Mouse (Mus musculus) stomach, embryonic 16.5 days (tissue): ENCODE results near the gene Mrpl24. TPM values are rescaled to one million over a fixed set of nuclear protein-coding genes. Genes with fewer than 3 reads are reported as not detected.
A peak's percentile ranks its signal among the peaks of the same experiment; 100 is the strongest.

ENCODE experiments used
- ATAC-seq: fragments of 200-750 bp; cut with Nextera tagmentation; 2 replicates; pipeline ENCODE4 v1.8.0; 2017; ENCODE audit warnings: moderate number of reproducible peaks, moderate TSS enrichment; ENCODE audit not compliant: insufficient read depth, low FRiP score
- H3K27ac ChIP-seq: fragments of 300-500 bp; sonication (generic); 2 replicates; pipeline ENCODE4 v1.5.1; 2014; ENCODE audit warnings: low read length
- H3K27me3 ChIP-seq: fragments of 300-500 bp; sonication (generic); 2 replicates; pipeline ENCODE4 v1.6.1; 2014; ENCODE audit warnings: low read length, control low read depth, mixed read lengths; ENCODE audit not compliant: control insufficient read depth, insufficient read depth
- H3K36me3 ChIP-seq: fragments of 300-500 bp; sonication (generic); 2 replicates; pipeline ENCODE4 v1.6.1; 2014; ENCODE audit warnings: low read length; ENCODE audit not compliant: control insufficient read depth, insufficient read depth
- H3K4me1 ChIP-seq: fragments of 300-500 bp; sonication (generic); 2 replicates; pipeline ENCODE4 v1.6.1; 2014; ENCODE audit warnings: low read length, control low read depth, mixed read lengths; ENCODE audit not compliant: control insufficient read depth, insufficient read depth
- H3K4me2 ChIP-seq: fragments of 300-500 bp; sonication (generic); 2 replicates; pipeline ENCODE4 v1.6.1; 2014; ENCODE audit warnings: low read depth, low read length, mixed read lengths
- H3K4me3 ChIP-seq: fragments of 300-500 bp; sonication (generic); replicated peaks from 2 replicates; pipeline ENCODE4 v1.5.1; 2014; ENCODE audit warnings: mild to moderate bottlenecking, low read length
- H3K9ac ChIP-seq: fragments of 300-500 bp; sonication (generic); 2 replicates; pipeline ENCODE4 v1.6.1; 2014; ENCODE audit warnings: low read length
- H3K9me3 ChIP-seq: fragments of 300-500 bp; sonication (generic); replicated peaks from 2 replicates; pipeline ENCODE4 v1.6.1; 2016; ENCODE audit warnings: low read length, control low read depth; ENCODE audit not compliant: control insufficient read depth
- WGBS: fragments of 180-500 bp; shearing (Covaris S2); extraction: QIAGEN DNeasy Blood & Tissue Kit; methylation state at CpG from one replicate; pipeline ENCODE4 v1.1.7; 2014; 5-methylcytosine and 5-hydroxymethylcytosine counted together
- polyA plus RNA-seq: library from polyadenylated mRNA; unstranded; fragments of >200 nt; fragmentation: Nextera tagmentation; extraction: Ambion mirVana; gene quantifications from 2 replicates; pipeline ENCODE4 v1.2.1, GENCODE M21; 2015

Mrpl24 gene
- polyA plus RNA-seq, 1 experiment from 2014 or later, result 77.2 TPM

DNA sequence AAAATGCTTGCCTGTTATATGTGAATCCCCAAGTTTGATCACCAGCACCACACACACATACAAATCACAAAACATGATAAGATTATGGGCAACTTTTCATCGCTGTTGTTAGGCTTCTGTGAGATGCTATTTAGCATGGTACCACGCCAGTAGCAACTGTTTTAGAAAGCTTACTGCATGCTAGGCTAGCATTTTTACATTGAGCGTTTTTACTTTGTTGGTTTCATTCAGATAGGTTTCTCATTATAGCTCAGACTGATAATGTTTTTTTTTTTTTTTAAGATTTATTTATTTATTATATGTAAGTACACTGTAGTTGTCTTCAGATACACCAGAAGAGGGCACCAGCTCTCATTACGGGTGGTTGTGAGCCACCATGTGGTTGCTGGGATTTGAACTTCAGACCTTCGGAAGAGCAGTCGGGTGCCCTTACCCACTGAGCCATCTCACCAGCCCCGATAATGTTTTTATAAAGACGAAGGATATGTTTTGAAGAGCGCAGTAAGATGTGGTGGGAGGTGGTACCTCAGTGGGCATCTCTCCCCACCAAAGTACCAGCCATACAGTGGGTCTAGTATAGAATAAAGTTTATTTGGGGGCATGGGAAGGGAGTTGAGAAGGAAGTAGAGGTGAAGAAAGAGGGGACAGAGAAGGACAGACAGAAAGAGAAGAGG lies 1.1 kb downstream of the Mrpl24 start:
- H3K27me3 ChIP-seq, result no peaks in the 10 kb centered on the region
- no peaks in the 10 kb centered on the region for H3K9me3 ChIP-seq
- H3K36me3 ChIP-seq, result peaks cover 37% of the 10 kb centered on the region
- H3K4me1 ChIP-seq, result peaks cover 4% of the 10 kb centered on the region; the same call in 1 of the 2 replicates
- no peak for ATAC-seq
- 66% methylated on average over 9 of the region's 9 CpGs for WGBS
- H3K27ac ChIP-seq, result no peak overlapping the region
- H3K4me2 ChIP-seq, result peak overlapping the region; percentile 75
- H3K9ac ChIP-seq, result no peak overlapping the region
- H3K4me3 ChIP-seq, result peak overlapping the region; percentile 78

DNA sequence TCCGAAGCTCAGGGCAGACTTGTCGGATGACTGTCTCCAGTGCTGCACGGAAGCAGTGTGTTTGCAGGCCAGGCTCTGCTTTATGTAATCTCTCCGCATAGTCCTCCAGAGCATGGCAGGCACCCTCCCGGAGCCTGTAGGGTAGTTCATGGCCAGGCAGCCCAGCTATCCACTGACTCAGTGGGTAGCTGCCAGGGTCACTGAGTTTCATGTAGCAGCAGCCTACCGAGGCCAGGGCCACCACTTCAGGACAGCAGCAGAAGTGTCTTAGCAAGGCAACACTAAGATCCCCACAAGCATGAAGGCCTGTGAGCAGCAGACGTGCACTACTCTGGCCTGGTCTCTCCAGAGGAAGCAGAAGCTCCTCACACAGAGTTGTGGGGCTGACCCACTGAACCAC lies 5.7 kb downstream of the Mrpl24 start:
- H3K4me2 ChIP-seq, result no peak overlapping the region
- H3K4me1 ChIP-seq, result peaks cover 5% of the 10 kb centered on the region
- 89% methylated on average over 7 of the region's 7 CpGs for WGBS
- no peaks in the 10 kb centered on the region for H3K9me3 ChIP-seq
- H3K9ac ChIP-seq, result no peak overlapping the region
- no peak overlapping the region for H3K27ac ChIP-seq
- H3K36me3 ChIP-seq, result peaks cover 32% of the 10 kb centered on the region
- no peak for ATAC-seq
- no peaks in the 10 kb centered on the region for H3K27me3 ChIP-seq
- no peak overlapping the region for H3K4me3 ChIP-seq

DNA sequence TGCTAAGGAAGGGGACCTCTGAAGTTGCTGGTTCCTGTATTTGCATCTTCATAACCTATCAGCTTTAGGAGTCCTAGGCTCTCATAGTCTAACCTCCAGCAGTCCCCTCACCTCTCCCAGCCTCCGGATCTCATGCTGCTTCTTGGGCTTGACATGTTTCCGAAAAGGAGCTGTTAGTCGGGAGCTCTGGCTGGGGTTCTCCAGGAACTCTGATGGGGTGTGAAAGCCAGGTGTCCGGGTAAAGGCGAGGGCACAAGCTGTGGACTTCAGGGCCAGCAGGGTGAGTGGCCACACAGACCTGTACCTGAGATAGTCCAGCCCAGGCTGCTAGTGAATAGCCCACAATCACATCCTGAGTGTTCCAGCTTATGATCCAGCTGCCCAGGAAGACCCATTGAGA lies 8.1 kb downstream of the Mrpl24 start:
- Histone ChIP-seq H3K4me2 (no peak overlapping the region), H3K27me3 (no peaks in the 10 kb centered on the region), H3K27ac (no peak overlapping the region), H3K9me3 (no peaks in the 10 kb centered on the region), H3K4me3 (no peak overlapping the region), H3K36me3 (peaks cover 27% of the 10 kb centered on the region), H3K9ac (no peak overlapping the region), H3K4me1 (peaks cover 15% of the 10 kb centered on the region)
- no peak for ATAC-seq
- 88% methylated on average over 5 of the region's 5 CpGs for WGBS

DNA sequence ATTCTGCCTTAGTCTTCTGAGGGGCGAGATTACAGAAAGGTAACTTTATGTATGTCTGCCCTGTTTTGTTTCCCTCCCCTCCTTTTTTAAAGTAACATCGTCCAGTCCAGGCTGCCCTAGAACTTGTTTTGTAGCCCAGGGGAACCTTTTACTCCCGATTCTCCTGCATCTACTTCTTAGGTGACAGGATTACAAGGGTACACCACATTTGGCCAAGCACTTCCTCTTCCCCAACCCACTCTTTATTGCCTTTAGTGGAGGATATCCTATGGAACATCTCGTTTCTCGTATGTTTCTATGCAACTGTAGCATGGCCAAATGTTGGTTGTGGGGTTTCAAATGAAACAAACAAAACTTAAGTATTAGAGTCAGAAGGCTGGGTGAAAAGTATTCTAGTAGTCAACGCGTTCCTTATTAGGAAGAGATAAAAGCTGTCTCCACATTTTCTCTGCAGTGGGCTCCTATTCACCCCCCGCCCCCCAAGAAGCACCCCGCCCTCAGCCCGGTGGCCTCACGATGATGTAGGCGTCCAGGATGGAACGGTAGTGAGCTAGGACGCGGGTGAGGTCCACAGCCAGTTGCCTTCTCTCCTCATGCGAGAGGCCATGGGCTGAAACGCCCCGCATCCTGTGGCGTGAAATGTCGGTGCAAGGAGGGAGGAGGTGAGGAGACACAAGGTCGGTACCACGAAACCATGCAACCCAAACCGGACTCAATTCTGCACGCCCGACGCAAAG lies 10.2 kb downstream of the Mrpl24 start:
- H3K9me3 ChIP-seq, result no peaks in the 10 kb centered on the region
- peak overlapping the region; percentile 71 for H3K4me2 ChIP-seq
- H3K36me3 ChIP-seq, result peaks cover 17% of the 10 kb centered on the region
- peaks cover 17% of the 10 kb centered on the region for H3K4me1 ChIP-seq
- H3K9ac ChIP-seq, result peak overlapping the region; percentile 95
- WGBS, result 5% methylated on average over 26 of the region's 26 CpGs
- H3K27me3 ChIP-seq, result no peaks in the 10 kb centered on the region
- peak; percentile 22; the same call in 1 of the 2 replicates for ATAC-seq
- peak overlapping the region; percentile 91 for H3K27ac ChIP-seq
- peak overlapping the region; percentile 96 for H3K4me3 ChIP-seq

DNA sequence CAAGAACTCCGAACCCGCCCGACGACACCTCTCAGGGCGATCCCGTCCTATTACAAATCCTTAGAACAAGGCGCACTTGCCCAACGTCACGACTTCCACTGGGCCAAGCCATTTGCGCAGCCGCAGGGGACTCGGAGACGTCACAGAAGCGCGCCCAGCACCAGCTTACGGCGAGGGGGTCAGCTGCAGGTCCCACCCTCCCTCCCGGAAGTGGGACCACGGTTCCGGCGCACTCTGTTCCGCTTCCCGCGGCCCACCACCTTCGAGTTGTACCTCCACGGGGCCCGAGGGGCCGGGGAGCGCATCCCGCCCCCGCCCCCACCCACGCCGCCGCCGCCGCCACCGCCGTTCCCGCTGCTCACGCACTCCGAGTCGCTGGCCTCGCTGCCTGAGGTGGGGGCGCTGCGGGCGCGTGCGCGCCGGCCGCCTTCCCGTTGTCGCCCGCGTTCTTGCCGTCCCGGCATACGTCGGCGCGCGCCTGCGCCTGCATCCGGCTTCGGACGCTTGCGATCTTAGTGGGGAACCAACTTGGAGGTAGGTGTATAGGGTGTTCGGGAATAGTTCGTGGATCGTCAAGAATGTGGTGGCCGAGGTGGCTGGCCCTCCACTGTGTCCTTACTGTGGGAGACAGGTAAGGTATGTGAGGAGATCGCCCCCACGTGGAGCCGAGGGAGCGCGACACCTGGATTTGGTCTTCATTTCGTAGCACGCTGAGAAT lies 10.9 kb downstream of the Mrpl24 start, which contains the start of the genes Isg20l2 and Rrnad1:
Isg20l2 (plus strand) TSS at position 237 of the 718 bp plus-strand sequence.
Rrnad1 (minus strand) TSS at position 640 of the 718 bp plus-strand sequence.
- Histone ChIP-seq H3K27me3 (no peaks in the 10 kb centered on the region), H3K4me3 (peak within 1 kb of the TSS; percentile 96), H3K4me1 (peaks cover 17% of the 10 kb centered on the region), H3K9me3 (no peaks in the 10 kb centered on the region), H3K36me3 (peaks cover 16% of the 10 kb centered on the region), H3K27ac (peak within 1 kb of the TSS; percentile 91), H3K9ac (peak within 1 kb of the TSS; percentile 95), H3K4me2 (peak within 1 kb of the TSS; percentile 71)
- ATAC-seq, result peak; percentile 98
- WGBS, result under 1% methylated on average over 55 of the region's 78 CpGs

DNA sequence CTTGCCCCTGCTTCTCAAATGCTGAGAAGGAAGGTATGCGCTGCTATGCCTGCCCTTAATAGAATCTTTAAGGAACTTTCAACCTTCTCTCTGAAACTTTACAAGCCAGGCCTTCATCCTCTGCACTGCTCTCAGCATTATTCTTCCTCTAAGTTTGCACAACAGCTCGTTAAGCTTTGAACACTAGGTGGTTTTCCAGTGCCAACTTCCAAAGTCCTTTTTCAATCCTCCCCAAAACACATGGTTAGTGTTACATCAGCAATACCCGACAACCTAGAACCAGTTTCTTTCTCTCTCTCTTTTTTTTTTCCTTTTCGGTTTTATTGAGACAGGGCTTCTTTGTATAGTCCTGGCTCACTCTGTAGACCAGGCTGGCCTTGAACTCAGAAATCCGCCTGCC lies 14.7 kb downstream of the Mrpl24 start:
- H3K4me1 ChIP-seq, result peaks cover 16% of the 10 kb centered on the region
- no peak overlapping the region for H3K4me2 ChIP-seq
- ATAC-seq, result no peak
- 0 out of 2 replicates have a peak overlapping the region, but pooled peaks have one; percentile 14 for H3K9ac ChIP-seq
- WGBS, result 84% methylated on average over 5 of the region's 5 CpGs
- no peaks in the 10 kb centered on the region for H3K9me3 ChIP-seq
- H3K4me3 ChIP-seq, result no peak overlapping the region
- H3K27me3 ChIP-seq, result no peaks in the 10 kb centered on the region
- no peak overlapping the region for H3K27ac ChIP-seq
- H3K36me3 ChIP-seq, result peaks cover 14% of the 10 kb centered on the region; the same call in 1 of the 2 replicates

DNA sequence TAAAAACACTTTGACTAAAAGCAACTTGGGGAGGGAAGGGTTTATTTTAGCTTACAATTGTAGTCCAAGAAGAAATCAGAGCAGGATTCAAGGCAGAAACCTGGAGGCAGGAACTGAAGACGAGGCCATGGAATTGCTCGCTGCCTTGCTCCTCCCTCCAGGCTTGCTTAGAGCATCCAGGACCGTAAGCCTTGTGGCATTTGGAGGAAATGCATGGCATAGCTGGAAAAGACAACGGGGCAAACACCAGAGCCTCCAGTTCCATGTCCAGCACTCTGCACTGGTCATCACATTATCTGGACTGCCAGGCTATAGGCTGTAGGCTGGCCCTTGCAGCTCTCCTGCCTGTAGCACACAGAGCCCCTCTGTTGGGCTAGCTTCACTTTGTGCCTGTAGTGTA lies 15.2 kb downstream of the Mrpl24 start:
- no peaks in the 10 kb centered on the region for H3K27me3 ChIP-seq
- peaks cover 19% of the 10 kb centered on the region; the same call in 1 of the 2 replicates for H3K36me3 ChIP-seq
- no peak for ATAC-seq
- no peak overlapping the region for H3K27ac ChIP-seq
- no peak overlapping the region for H3K4me3 ChIP-seq
- no peaks in the 10 kb centered on the region for H3K9me3 ChIP-seq
- H3K9ac ChIP-seq, result no peak overlapping the region
- peaks cover 13% of the 10 kb centered on the region for H3K4me1 ChIP-seq
- no peak overlapping the region for H3K4me2 ChIP-seq
- 74% methylated on average over 4 of the region's 4 CpGs for WGBS

DNA sequence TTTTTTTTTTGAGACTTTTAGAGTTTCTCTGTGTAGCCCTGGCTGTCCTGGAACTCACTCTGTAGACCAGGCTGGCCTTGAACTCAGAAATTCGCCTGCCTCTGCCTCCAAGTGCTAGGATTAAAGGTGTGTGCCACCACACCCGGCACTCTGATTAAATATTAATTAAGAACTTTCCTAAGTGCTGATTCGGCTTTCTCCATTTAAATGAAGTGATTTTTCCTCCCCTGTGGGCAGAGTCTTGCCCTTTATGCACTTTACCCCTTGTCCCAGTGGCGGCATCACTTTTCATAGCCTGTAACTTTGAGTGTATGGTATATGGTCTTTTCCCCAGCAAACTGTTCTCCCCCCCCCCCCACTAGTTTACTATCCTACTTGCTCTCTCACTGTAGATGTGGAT lies 15.9 kb downstream of the Mrpl24 start:
- no peak for ATAC-seq
- H3K27me3 ChIP-seq, result no peaks in the 10 kb centered on the region
- WGBS, result 76% methylated on average over 4 of the region's 4 CpGs
- no peaks in the 10 kb centered on the region for H3K9me3 ChIP-seq
- H3K27ac ChIP-seq, result no peak overlapping the region
- H3K9ac ChIP-seq, result no peak overlapping the region
- peaks cover 21% of the 10 kb centered on the region; the same call in 1 of the 2 replicates for H3K36me3 ChIP-seq
- no peak overlapping the region for H3K4me3 ChIP-seq
- peaks cover 13% of the 10 kb centered on the region for H3K4me1 ChIP-seq
- H3K4me2 ChIP-seq, result no peak overlapping the region
